In the genomic region with DNA sequence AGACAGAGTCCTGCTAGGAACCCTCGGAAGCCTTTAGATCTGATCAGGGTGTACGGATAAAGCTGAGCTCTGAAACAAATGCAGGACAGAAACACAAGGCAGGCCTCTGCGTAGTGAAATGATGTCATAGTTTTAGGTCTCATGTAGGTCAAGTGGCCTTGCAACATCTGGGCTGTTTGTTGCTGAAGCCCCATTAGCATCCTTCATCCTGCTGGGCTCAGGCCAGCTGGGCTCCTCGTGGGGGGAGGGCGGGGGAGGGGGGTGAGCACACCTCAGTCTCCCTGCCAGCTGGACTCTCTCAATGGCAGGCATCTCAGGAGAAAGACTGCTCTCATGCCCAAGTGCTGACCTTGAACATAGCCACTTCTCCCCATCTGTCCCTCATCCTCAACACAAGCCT, we compare ENCODE assay signal across 26 mouse cellular contexts. TPM values are rescaled to one million over a fixed set of nuclear protein-coding genes. Genes with fewer than 3 reads are reported as not detected.
A peak's percentile ranks its signal among the peaks of the same experiment; 100 is the strongest.
DNase-seq lines count a peak whose midpoint lies in the region; ATAC-seq and TF ChIP-seq lines count a peak whose summit lies in the region.
"Had no signal": no experiment of that assay in that cellular context is flagged by ENCODE, and none has a peak within 500 bp of the region (broad histone marks: within the 10 kb centered on the region; RNA-seq: fewer than 3 reads in every experiment).

No protein-coding gene starts in this region.

- H3K4me3 ChIP-seq in lung, embryonic 14.5 days (ENCODE audit: low read depth, low read length), result no peak overlapping the region
- H3K4me3 ChIP-seq in limb, embryonic 10.5 days, result no peak overlapping the region
- H3K4me3 ChIP-seq: embryonic facial prominence, embryonic 12.5 days; forebrain, embryonic 15.5 days; heart, embryonic 13.5 days; midbrain, embryonic 12.5 days; stomach, embryonic 15.5 days had no signal

- no peaks in the 10 kb centered on the region for H3K9me3 ChIP-seq in lung, embryonic 14.5 days (ENCODE audit: low read depth, low read length)
- no peaks in the 10 kb centered on the region for H3K9me3 ChIP-seq in limb, embryonic 10.5 days (replicated peaks)
- H3K9me3 ChIP-seq: embryonic facial prominence, embryonic 12.5 days; forebrain, embryonic 15.5 days; heart, embryonic 13.5 days; midbrain, embryonic 12.5 days; stomach, embryonic 15.5 days had no signal

- peaks cover 22% of the 10 kb centered on the region for H3K4me1 ChIP-seq in lung, embryonic 14.5 days (ENCODE audit: insufficient read depth)
- peaks cover 48% of the 10 kb centered on the region for H3K4me1 ChIP-seq in limb, embryonic 10.5 days

- TF ChIP-seq CTCF in lung, embryonic 14.5 days (IDR thresholded peaks at IDR 0.05; ENCODE audit: low read depth), result no peak

- peak; percentile 34 for DNase-seq in embryo, embryonic 10.5 days (ENCODE audit: low spot score)
- DNase-seq in embryo, embryonic 10 days (ENCODE audit: low spot score), result no peak
- peak; percentile 48 for DNase-seq in lung, embryonic 14.5 days
- no peak for DNase-seq in lung, postnatal 25 days (ENCODE audit: low spot score)
- DNase-seq in limb, embryonic 10.5 days (ENCODE audit: low spot score), result no peak
- peak; percentile 55 for DNase-seq in retina, postnatal 1 day
- DNase-seq in urinary bladder, adult 2 months (ENCODE audit: low spot score), result no peak
- DNase-seq in frontal cortex, postnatal 14 days (ENCODE audit: low spot score in 2 of 2), result no peak
- DNase-seq: adrenal gland, postnatal 25 days; cerebellum, adult 9-10 months; gastrocnemius, postnatal 14 days; heart, adult 11 months; heart, postnatal 14 days; kidney, adult 18-20 months; layer of hippocampus, adult 9-11 months; thymus, postnatal 36 days had no signal

- WGBS in lung, embryonic 14.5 days, result 22% methylated on average over 5 of the region's 5 CpGs
- 36% methylated on average over 5 of the region's 5 CpGs for WGBS in limb, embryonic 10.5 days

- peak; percentile 25; the same call in 1 of the 2 replicates for ATAC-seq in lung, embryonic 14.5 days (ENCODE audit: insufficient read depth)
- ATAC-seq: forebrain, embryonic 15.5 days; lung, postnatal 0 days had no signal

- H3K36me3 ChIP-seq in lung, embryonic 14.5 days (ENCODE audit: insufficient read depth), result no peaks in the 10 kb centered on the region
- H3K36me3 ChIP-seq in limb, embryonic 10.5 days, result no peaks in the 10 kb centered on the region
- H3K36me3 ChIP-seq: embryonic facial prominence, embryonic 12.5 days; forebrain, embryonic 15.5 days; heart, embryonic 13.5 days; midbrain, embryonic 12.5 days; stomach, embryonic 15.5 days had no signal

- H3K4me2 ChIP-seq in lung, embryonic 14.5 days, result no peak overlapping the region
- H3K4me2 ChIP-seq: embryonic facial prominence, embryonic 12.5 days; forebrain, embryonic 15.5 days; heart, embryonic 13.5 days; midbrain, embryonic 12.5 days; stomach, embryonic 15.5 days had no signal

- no peaks in the 10 kb centered on the region for H3K27me3 ChIP-seq in lung, embryonic 14.5 days (ENCODE audit: insufficient read depth, low read length)
- no peaks in the 10 kb centered on the region for H3K27me3 ChIP-seq in limb, embryonic 10.5 days (ENCODE audit: low read depth, poor library complexity, severe bottlenecking)
- H3K27me3 ChIP-seq: embryonic facial prominence, embryonic 12.5 days; forebrain, embryonic 15.5 days; heart, embryonic 13.5 days; midbrain, embryonic 12.5 days; stomach, embryonic 15.5 days had no signal

- H3K9ac ChIP-seq in lung, embryonic 14.5 days, result no peak overlapping the region
- H3K9ac ChIP-seq: embryonic facial prominence, embryonic 12.5 days; forebrain, embryonic 15.5 days; heart, embryonic 13.5 days; midbrain, embryonic 12.5 days; stomach, embryonic 15.5 days had no signal

- 0 out of 2 replicates have a peak overlapping the region, but pooled peaks have one; percentile 13 for H3K27ac ChIP-seq in lung, embryonic 14.5 days (ENCODE audit: low read depth)
- H3K27ac ChIP-seq in limb, embryonic 10.5 days, result peak overlapping the region; percentile 53; the same call in 1 of the 2 replicates
- H3K27ac ChIP-seq: embryonic facial prominence, embryonic 12.5 days; forebrain, embryonic 15.5 days; heart, embryonic 13.5 days; kidney, postnatal 0 days; midbrain, embryonic 12.5 days; stomach, embryonic 15.5 days had no signal

RNA-seq across cellular contexts. Expression of gene Cpvl, which starts 12.6 kb away (rescaled TPM):
- 0.16 and 0.32 TPM in 2 replicates for polyA plus RNA-seq in lung, embryonic 14.5 days (2014; fragmentation: Nextera tagmentation; extraction: Ambion mirVana)
- 0.16 and 0.40 TPM in 2 replicates for polyA plus RNA-seq in limb, embryonic 10.5 days (2016; fragmentation: Nextera tagmentation; extraction: Ambion mirVana)
- not detected in 2 replicates for polyA plus RNA-seq in urinary bladder, adult 2 months (2012; rRNA removed)
- polyA plus RNA-seq: embryonic facial prominence, embryonic 12.5 days; forebrain, embryonic 15.5 days; heart, embryonic 13.5 days; liver, adult 2 months; liver, embryonic 16.5 days; midbrain, embryonic 12.5 days; neural tube, embryonic 14.5 days had no signal

Comparison
In these comparisons a context has a peak if more than half of its experiments do, and no peak if none do; other contexts are left out.
1. DNase-seq: peak in embryo, embryonic 10.5 days (single experiment), lung, embryonic 14.5 days (single experiment) and retina, postnatal 1 day (single experiment); none in embryo, embryonic 10 days (single experiment), lung, postnatal 25 days (single experiment), limb, embryonic 10.5 days (single experiment), urinary bladder, adult 2 months (single experiment) and frontal cortex, postnatal 14 days (0 of 2).